Mouse (Mus musculus) layer of hippocampus, postnatal 36 days (tissue): Measurements from ENCODE around the gene Folr1. TPM values are rescaled to one million over a fixed set of nuclear protein-coding genes. Genes with fewer than 3 reads are reported as not detected.

Experiments used
- DNase-seq, 2 experiments: peaks; one replicate each; pipeline ENCODE4 v3.0.0; 2022
- microRNA-seq, 2 experiments: library from miRNA; unstranded; fragments of <30 nt; microRNA quantifications; one replicate each; pipeline ENCODE4 v1.2.0; 2021
- total RNA-seq, 2 experiments: library from RNA; stranded (reverse); gene quantifications; 2 replicates each; pipeline ENCODE4 v1.2.3; 2021

Gene Folr1
- total RNA-seq, 2 experiments from 2014 or later: 0.62 to 4.9 TPM

DNA sequence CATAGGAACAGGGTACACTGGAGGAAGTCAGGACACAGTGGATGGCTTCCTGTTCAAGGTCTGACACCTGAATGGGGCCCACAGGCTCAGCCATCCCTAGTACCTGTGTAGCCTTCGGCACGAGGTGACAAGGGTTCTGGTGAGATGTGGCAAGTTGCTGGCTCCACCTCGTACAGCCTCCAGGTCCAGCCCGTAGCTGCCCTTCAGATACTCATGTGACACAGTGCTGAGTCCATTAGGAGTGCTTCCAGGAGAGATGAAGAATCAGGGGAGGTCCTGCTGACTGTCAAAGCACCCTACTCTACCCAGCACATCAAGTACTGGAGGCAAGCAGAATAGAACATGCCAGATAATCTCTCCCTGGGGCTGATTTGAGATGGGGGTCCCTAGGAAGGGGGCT lies 38.2 kb downstream of the Folr1 start:
- DNase-seq: no peak

DNA sequence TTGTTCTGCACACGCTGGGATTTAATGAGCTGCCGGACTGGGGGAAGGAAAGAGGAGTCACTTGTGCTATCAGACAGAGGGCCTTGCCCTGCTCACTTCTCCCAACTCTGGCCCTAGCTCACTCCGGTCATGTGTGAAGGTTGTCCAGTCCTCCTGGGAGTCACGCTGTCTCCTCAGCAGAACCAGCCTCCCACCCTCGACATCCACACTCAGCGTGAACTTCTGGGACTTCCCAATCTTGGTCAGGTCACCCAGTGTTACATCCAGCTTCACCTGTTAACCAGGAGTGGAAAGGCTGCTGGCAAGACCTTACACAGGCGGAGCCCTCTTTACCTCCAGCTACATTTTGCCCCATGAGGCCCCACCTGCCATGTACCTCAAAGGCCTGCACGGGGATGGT lies 39.2 kb downstream of the Folr1 start:
- DNase-seq: no peak

DNA sequence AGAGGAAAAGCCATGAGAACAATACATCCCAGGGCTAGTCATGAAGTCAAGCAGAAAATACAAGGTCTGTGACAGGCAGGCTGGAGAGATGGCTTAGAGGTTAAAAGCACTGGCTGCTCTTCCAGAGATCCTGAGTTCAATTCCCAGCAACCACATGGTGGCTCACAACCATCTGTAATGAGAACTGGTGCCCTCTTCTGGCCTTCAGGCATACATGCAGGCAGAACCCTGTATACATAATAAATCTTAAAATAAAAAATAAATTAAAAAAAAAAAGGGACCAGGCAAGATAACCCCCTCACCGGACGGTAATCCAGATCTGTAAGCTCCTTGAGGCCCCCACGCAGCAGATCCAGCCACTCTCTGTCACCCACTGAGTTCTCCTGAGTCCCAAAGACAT lies 40.2 kb downstream of the Folr1 start:
- no peak for DNase-seq

DNA sequence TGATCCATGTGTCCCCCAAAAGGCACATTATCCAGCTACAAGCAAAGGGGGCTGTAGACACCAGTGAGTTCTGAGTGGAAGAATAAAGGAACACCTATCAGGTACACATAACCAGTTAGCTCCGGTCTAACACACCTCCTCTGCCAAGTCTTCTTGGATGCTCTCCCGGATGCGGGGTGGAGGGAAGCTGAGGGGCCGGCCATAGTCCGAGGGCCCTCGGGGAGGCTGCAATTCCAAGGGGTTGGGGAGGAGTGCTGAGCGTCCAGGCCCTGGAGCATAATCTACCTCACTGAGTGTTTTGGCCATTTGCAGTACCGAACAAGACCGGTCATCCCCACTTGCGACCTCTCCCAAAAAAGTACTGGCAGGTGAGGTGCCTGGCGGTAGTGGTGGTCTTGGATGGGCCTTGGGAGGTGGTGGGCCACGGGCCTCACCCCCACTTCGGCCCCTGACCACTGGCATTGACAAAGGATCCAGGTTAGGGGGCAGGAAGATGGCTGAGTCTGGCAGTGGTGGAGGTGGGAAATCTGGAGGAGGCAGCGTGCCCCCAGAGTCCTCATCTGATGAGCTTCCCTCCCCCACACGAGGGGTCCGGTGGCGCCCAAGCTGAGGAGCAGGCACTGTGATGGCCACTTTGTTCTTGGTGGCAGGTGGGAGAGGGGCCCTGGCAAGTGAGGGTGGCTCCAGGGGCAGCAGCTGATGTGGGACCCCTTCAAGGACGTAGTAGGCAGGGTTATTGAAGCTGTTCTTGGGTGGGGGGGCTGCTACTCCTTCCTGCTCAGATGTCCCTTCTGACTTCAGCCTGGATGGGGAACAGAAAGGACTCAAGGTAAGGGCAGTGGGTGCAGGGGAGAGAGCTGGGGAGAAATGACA lies 46.6 kb downstream of the Folr1 start:
- no peak for DNase-seq

DNA sequence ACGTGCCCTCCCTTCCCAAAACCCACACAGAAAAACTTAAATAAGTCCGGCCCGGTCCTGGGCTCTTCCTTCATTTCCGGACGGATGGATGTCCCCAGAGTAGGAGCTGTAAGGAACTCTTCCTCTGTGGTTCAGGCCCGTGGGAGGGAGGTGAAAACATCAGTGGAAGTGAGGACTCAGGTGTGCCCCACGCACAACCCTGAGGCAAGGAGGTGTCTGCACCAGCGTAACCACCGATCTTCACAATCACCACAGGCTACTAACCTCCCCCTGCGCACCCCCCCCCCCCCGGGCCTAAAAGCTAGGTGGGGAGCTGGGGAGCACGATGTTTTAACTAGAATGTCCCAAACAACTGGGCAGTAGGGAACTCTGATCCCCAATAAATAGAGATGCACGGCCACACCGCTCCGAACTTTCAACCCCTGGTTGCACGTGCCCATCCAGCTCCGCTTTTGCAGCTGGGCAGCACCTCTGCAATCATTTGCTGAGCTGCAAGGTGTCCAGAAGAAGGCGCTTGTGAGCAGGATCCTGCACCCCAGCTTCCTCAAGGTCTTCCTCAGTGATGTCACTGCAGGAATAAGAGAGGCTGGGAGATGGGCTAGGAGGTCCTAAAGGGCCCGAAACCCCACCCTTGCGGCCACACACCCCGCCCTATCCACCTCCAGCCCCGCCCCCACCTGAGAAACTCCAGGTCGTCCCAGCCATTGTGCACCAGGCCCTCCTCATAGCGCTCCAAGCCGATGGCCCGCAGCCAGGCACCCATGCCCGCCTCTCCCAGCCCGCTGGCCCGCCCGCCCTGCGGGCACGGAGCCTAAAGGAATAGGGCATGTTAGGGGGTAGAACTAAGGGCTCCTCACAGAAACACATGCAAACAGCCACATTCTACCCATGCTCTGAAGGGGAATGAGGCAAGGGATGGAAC lies 47.5 kb downstream of the Folr1 start:
- no peak for DNase-seq

DNA sequence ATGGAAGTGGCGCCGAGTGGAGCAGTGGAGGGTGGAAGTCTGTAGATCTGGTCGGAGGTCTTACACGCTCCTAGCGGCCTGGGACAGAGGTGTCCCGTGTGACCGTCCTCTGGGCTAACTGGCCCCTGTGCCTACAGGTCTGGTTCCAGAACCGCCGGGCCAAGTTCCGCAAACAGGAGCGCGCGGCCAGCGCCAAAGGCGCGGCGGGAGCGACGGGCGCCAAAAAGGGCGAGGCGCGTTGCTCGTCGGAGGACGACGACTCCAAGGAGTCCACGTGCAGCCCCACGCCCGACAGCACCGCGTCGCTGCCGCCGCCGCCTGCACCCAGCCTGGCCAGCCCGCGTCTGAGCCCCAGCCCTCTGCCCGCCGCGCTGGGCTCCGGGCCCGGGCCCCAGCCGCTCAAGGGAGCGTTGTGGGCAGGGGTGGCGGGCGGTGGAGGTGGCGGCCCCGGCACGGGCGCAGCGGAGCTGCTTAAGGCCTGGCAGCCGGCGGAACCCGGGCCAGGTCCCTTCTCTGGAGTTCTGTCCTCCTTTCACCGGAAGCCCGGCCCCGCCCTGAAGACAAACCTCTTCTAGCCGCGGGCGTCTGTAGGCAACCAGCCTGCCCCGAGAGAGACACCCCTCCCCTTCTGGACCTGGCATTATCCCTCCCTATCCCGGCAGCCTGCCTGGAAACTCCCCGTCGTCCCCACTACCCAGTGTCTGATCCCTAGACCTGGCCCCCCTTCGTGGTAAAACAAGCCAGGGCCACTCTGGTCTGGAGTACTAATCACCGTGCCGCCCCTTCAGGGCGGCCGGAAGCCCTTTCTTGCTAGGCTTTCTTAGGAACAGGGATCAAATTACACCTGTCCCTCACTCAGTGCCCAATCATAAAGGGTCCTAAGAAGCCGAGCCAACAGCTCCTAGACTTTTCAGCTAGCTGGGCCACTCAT lies 48.8 kb downstream of the Folr1 start:
- DNase-seq: peak; percentile 21 to 38

DNA sequence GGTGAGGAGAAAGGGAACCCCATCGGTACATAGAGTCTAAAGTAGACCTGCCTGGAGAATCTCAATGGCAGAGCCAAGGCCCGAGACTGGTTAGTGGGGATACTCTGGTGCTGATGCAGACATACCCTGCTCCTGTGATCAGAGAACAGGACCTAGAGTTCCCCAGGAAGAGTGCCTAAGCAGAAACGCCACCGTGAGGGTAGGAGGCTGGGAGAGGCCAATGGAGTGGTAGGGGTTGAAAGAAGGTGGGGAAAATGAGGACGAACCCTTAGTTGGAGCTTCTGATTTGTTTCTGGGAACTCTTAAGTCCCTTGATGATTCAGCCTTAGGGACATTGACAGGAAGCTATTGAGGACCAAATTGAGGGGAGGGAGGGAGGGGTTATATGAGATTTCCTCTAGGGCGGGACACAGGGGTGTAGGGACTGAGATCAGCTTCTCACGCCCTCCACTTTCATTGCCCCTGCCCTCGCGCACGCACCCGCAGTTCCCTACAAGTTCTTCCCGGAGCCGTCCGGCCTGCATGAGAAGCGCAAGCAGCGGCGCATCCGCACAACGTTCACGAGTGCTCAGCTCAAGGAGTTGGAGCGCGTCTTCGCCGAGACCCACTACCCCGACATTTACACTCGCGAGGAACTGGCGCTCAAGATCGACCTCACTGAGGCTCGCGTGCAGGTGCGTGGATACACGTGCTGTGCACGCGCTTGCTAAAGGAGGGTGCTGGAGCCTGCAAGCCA lies 50.1 kb downstream of the Folr1 start:
- DNase-seq: no peak

DNA sequence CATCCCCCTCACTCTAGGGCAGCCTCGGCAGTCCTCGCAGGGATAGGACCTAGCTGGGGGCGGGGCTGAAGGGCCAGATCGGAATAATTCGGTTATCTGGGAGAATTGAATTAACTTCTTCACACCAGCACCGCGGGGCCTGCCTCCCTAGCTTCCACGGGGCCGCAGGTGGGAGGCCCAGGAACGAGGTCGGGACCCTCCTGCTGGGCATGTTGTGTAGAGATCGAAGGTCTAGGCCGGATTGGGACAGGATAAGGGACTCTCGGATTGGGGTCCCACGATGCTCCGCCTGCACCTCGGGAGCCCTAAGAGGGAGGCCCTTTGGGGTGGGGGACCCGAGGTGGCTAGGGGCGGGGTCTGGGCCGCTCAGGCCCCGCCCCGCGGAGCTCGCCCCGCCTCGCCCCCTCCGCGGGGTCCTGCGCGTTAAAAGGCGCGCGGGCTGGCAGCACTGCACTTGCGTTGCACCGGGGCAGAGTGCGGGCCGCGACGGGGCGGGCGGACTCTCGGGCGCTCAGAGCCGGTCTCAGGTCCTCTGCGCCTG lies 52.7 kb downstream of the Folr1 start, which contains the start of gene Phox2a:
Gene Phox2a, plus strand, starts transcription at position 453 of the 541 bp plus-strand sequence.
- no peak for DNase-seq

Small RNAs within 50 kb of the gene (microRNA-seq; reads per million reads assigned to microRNA genes)
- gene Gm22655: 0 reads per million in 2 experiments

Other genes with a start within 250 kb of the Folr1 start
- gene Clpb, start 207.2 kb downstream of the Folr1 start, total RNA-seq: 10 to 100 TPM; 53.1 to 54.7 TPM
- gene Phox2a, start 52.5 kb downstream of the Folr1 start, total RNA-seq: not detected
- gene Inppl1, start 32.6 kb downstream of the Folr1 start, total RNA-seq: 10 to 100 TPM; 28.7 to 29.2 TPM
- not detected for gene Folr2, start 13.6 kb downstream of the Folr1 start, total RNA-seq
- 10 to 100 TPM; 27.9 to 30.1 TPM for gene Anapc15, start 7.1 kb downstream of the Folr1 start, total RNA-seq
- 10 to 100 TPM; 87.9 to 90.5 TPM for gene Lamtor1, start 35.1 kb upstream of the Folr1 start, total RNA-seq
- gene Tomt, start 35.6 kb upstream of the Folr1 start, total RNA-seq: not detected
- 1 to 10 TPM; 4.8 to 5.7 TPM for gene Lrrc51, start 63.1 kb upstream of the Folr1 start, total RNA-seq
- 100 to 1,000 TPM; 101 to 112 TPM for gene Numa1, start 63.3 kb upstream of the Folr1 start, total RNA-seq
- 10 to 100 TPM in 1 of 2 experiments, 1 to 10 TPM in 1; 7.8 to 11.0 TPM for gene Il18bp, start 147.9 kb upstream of the Folr1 start, total RNA-seq
- gene Rnf121, start 194.7 kb upstream of the Folr1 start, total RNA-seq: 10 to 100 TPM; 39.5 to 51.6 TPM
- 10 to 100 TPM; 27.5 to 30.0 TPM for gene Xndc1, start 194.7 kb upstream of the Folr1 start, total RNA-seq
- gene Xntrpc, start 194.9 kb upstream of the Folr1 start, total RNA-seq: 1 to 10 TPM; 2.2 to 2.4 TPM
- 1 to 10 TPM; 1.4 to 2.5 TPM for gene Trpc2, start 212.3 kb upstream of the Folr1 start, total RNA-seq
- not detected for gene Art1, start 231.0 kb upstream of the Folr1 start, total RNA-seq
- gene Art5, start 238.7 kb upstream of the Folr1 start, total RNA-seq: not detected
- gene Chrna10, start 246.0 kb upstream of the Folr1 start, total RNA-seq: not detected